Mouse (Mus musculus): ENCODE results near the gene Chp1. TPM values are rescaled to one million over a fixed set of nuclear protein-coding genes. Genes with fewer than 3 reads are reported as not detected.
"Not testable (repeated sequence)": the region's sequence is repeated elsewhere in the genome, so short reads cannot be mapped to it uniquely, and the experiment has no call there.

Gene Chp1
- total RNA-seq, 2 experiments from 2014 or later, result 60.8 to 84.9 TPM

- no peak for DNase-seq
Observed at GRCm38 (mm10) chr2:119565284-119565683, 17.8 kb downstream of the Chp1 start.

- DNase-seq, result no peak
Observed at GRCm38 (mm10) chr2:119566182-119566855, 18.8 kb downstream of the Chp1 start.

GRCm38 (mm10) chr2:119572471-119572870, 25.0 kb downstream of the Chp1 start:
- DNase-seq, result no peak

GRCm38 (mm10) chr2:119581571-119581970, 34.1 kb downstream of the Chp1 start:
- DNase-seq, result no peak

- DNase-seq, result no peak
Observed at GRCm38 (mm10) chr2:119583439-119583838, 35.9 kb downstream of the Chp1 start.

GRCm38 (mm10) chr2:119584282-119584681, 36.8 kb downstream of the Chp1 start:
- DNase-seq, result no peak

GRCm38 (mm10) chr2:119587383-119587782, 39.9 kb downstream of the Chp1 start:
- DNase-seq, result no peak

GRCm38 (mm10) chr2:119591247-119591646, 43.8 kb downstream of the Chp1 start:
- no peak for DNase-seq

GRCm38 (mm10) chr2:119593765-119594112, 46.2 kb downstream of the Chp1 start:
- DNase-seq, result no peak

- DNase-seq, result peak; percentile 95
Observed at GRCm38 (mm10) chr2:119594113-119594981, 46.9 kb downstream of the Chp1 start.

- no peak for DNase-seq
Observed at GRCm38 (mm10) chr2:119595308-119595707, 47.8 kb downstream of the Chp1 start.

GRCm38 (mm10) chr2:119596781-119597330, 49.4 kb downstream of the Chp1 start:
- no peak for DNase-seq

- DNase-seq, result no peak
Observed at GRCm38 (mm10) chr2:119601027-119601426, 53.5 kb downstream of the Chp1 start.

GRCm38 (mm10) chr2:119601575-119601974, 54.1 kb downstream of the Chp1 start:
- DNase-seq, result not testable (repeated sequence)

GRCm38 (mm10) chr2:119602488-119602887, 55.0 kb downstream of the Chp1 start:
- DNase-seq, result no peak

GRCm38 (mm10) chr2:119603909-119604308, 56.4 kb downstream of the Chp1 start:
- DNase-seq, result no peak

GRCm38 (mm10) chr2:119605361-119605973, 58.0 kb downstream of the Chp1 start:
- DNase-seq, result no peak

- no peak for DNase-seq
Observed at GRCm38 (mm10) chr2:119607023-119607422, 59.5 kb downstream of the Chp1 start.

GRCm38 (mm10) chr2:119617841-119618198, 70.3 kb downstream of the Chp1 start:
- peak; percentile 11 for DNase-seq

- DNase-seq, result peak; percentile 87
Observed at GRCm38 (mm10) chr2:119618199-119618982, 70.9 kb downstream of the Chp1 start, which contains the start of the genes Nusap1 and Oip5. Nusap1 (plus strand) TSS chr2:119618298. Oip5 (minus strand) TSS chr2:119618469.

- DNase-seq, result not testable (repeated sequence)
Observed at GRCm38 (mm10) chr2:119619002-119619401, 71.5 kb downstream of the Chp1 start.

GRCm38 (mm10) chr2:119621302-119621701, 73.8 kb downstream of the Chp1 start:
- DNase-seq, result no peak

All from gastrocnemius, postnatal 25 days (tissue).